Mouse (Mus musculus): Measurements from ENCODE around the gene Psme4.

- TF ChIP-seq CTCF (IDR thresholded peaks at IDR 0.05; ENCODE audit: low read depth, low read length) (no peak), EP300 (IDR thresholded peaks at IDR 0.05; ENCODE audit: insufficient read depth, low read depth, low read length) (no peak), POLR2A (IDR thresholded peaks at IDR 0.05; ENCODE audit: insufficient read depth, low read length) (no peak)
Observed at GRCm38 (mm10) chr11:30923283-30923682, 151.8 kb downstream of the Psme4 start.

Data from ES-Bruce4 (cell line).